Mouse (Mus musculus): Measurements from ENCODE around the gene Zfp341. TPM values are rescaled to one million over a fixed set of nuclear protein-coding genes. Genes with fewer than 3 reads are reported as not detected.

Zfp341 gene
- polyA plus RNA-seq, 1 experiment: 6.1 TPM

- H3K27me3 ChIP-seq (ENCODE audit: control insufficient read depth, insufficient read depth, low read length): no peaks in the 10 kb centered on the region
- H3K27ac ChIP-seq (ENCODE audit: insufficient read depth, low read length): no peak overlapping the region
- no peaks in the 10 kb centered on the region for H3K4me1 ChIP-seq (ENCODE audit: control insufficient read depth, insufficient read depth, insufficient read length)
- DNase-seq (ENCODE audit: low read depth in 1 of 2, low spot score in 2 of 2): no peak
- TF ChIP-seq POLR2A (IDR thresholded peaks at IDR 0.05; ENCODE audit: low read depth, low read length) (no peak), CTCF (IDR thresholded peaks at IDR 0.05; ENCODE audit: extremely low read depth, insufficient read depth, insufficient read length, insufficient replicate concordance) (no peak)
- WGBS: 92% methylated on average over 5 of the region's 5 CpGs
- peaks cover 39% of the 10 kb centered on the region for H3K36me3 ChIP-seq (ENCODE audit: control insufficient read depth, insufficient read depth, low read length)
- no peak overlapping the region for H3K4me3 ChIP-seq (ENCODE audit: extremely low read depth, insufficient read depth, insufficient read length)
Observed at GRCm38 (mm10) chr2:154690959-154691358, 77.9 kb downstream of the Zfp341 start.

- peaks cover 8% of the 10 kb centered on the region; the same call in 1 of the 2 replicates for H3K4me1 ChIP-seq (ENCODE audit: control insufficient read depth, insufficient read depth, insufficient read length)
- no peaks in the 10 kb centered on the region for H3K27me3 ChIP-seq (ENCODE audit: control insufficient read depth, insufficient read depth, low read length)
- DNase-seq (ENCODE audit: low read depth in 1 of 2, low spot score in 2 of 2): no peak
- peaks cover 39% of the 10 kb centered on the region for H3K36me3 ChIP-seq (ENCODE audit: control insufficient read depth, insufficient read depth, low read length)
- TF ChIP-seq CTCF (IDR thresholded peaks at IDR 0.05; ENCODE audit: extremely low read depth, insufficient read depth, insufficient read length, insufficient replicate concordance) (no peak), POLR2A (IDR thresholded peaks at IDR 0.05; ENCODE audit: low read depth, low read length) (no peak)
- WGBS: 88% methylated on average over 10 of the region's 11 CpGs
- no peak overlapping the region for H3K27ac ChIP-seq (ENCODE audit: insufficient read depth, low read length)
- no peak overlapping the region for H3K4me3 ChIP-seq (ENCODE audit: extremely low read depth, insufficient read depth, insufficient read length)
Observed at GRCm38 (mm10) chr2:154693186-154693940, 80.3 kb downstream of the Zfp341 start.

GRCm38 (mm10) chr2:154693941-154694256, 80.8 kb downstream of the Zfp341 start:
- Histone ChIP-seq H3K4me1 (ENCODE audit: control insufficient read depth, insufficient read depth, insufficient read length) (peaks cover 8% of the 10 kb centered on the region; the same call in 1 of the 2 replicates), H3K27ac (ENCODE audit: insufficient read depth, low read length) (no peak overlapping the region), H3K4me3 (ENCODE audit: extremely low read depth, insufficient read depth, insufficient read length) (no peak overlapping the region), H3K27me3 (ENCODE audit: control insufficient read depth, insufficient read depth, low read length) (no peaks in the 10 kb centered on the region), H3K36me3 (ENCODE audit: control insufficient read depth, insufficient read depth, low read length) (peaks cover 39% of the 10 kb centered on the region)
- DNase-seq (ENCODE audit: low read depth in 1 of 2, low spot score in 2 of 2): no peak
- TF ChIP-seq POLR2A (IDR thresholded peaks at IDR 0.05; ENCODE audit: low read depth, low read length) (no peak), CTCF (IDR thresholded peaks at IDR 0.05; ENCODE audit: extremely low read depth, insufficient read depth, insufficient read length, insufficient replicate concordance) (no peak)
- 92% methylated on average over 12 of the region's 12 CpGs for WGBS

GRCm38 (mm10) chr2:154695690-154696089, 82.6 kb downstream of the Zfp341 start:
- Histone ChIP-seq H3K27ac (ENCODE audit: insufficient read depth, low read length) (peak overlapping the region; percentile 51; the same call in 1 of the 2 replicates), H3K27me3 (ENCODE audit: control insufficient read depth, insufficient read depth, low read length) (no peaks in the 10 kb centered on the region), H3K4me3 (ENCODE audit: extremely low read depth, insufficient read depth, insufficient read length) (no peak overlapping the region), H3K4me1 (ENCODE audit: control insufficient read depth, insufficient read depth, insufficient read length) (peaks cover 8% of the 10 kb centered on the region; the same call in 1 of the 2 replicates), H3K36me3 (ENCODE audit: control insufficient read depth, insufficient read depth, low read length) (peaks cover 32% of the 10 kb centered on the region)
- 73% methylated on average over 8 of the region's 8 CpGs for WGBS
- no peak for TF ChIP-seq CTCF (IDR thresholded peaks at IDR 0.05; ENCODE audit: extremely low read depth, insufficient read depth, insufficient read length, insufficient replicate concordance)
- TF ChIP-seq POLR2A (IDR thresholded peaks at IDR 0.05; ENCODE audit: low read depth, low read length): no peak
- DNase-seq (ENCODE audit: low read depth in 1 of 2, low spot score in 2 of 2): no peak

Other genes starting within 250 kb of the Zfp341 start
- 6.9 and 8.3 TPM in 2 replicates for gene Cdk5rap1, start 240.3 kb upstream of the Zfp341 start, polyA plus RNA-seq (2012; rRNA removed)
- gene Snta1, start 205.2 kb upstream of the Zfp341 start, polyA plus RNA-seq (2012; rRNA removed): 11.0 and 12.1 TPM in 2 replicates
- 5.1 and 7.8 TPM in 2 replicates for gene Cbfa2t2, start 176.8 kb upstream of the Zfp341 start, polyA plus RNA-seq (2012; rRNA removed)
- gene 1700003F12Rik, start 66.2 kb upstream of the Zfp341 start, polyA plus RNA-seq (2012; rRNA removed): 2.9 and 3.3 TPM in 2 replicates
- 0.09 and 0.12 TPM in 2 replicates for gene Actl10, start 61.5 kb upstream of the Zfp341 start, polyA plus RNA-seq (2012; rRNA removed)
- gene Necab3, start 54.4 kb upstream of the Zfp341 start, polyA plus RNA-seq (2012; rRNA removed): 0.63 and 1.1 TPM in 2 replicates
- 11.0 and 21.5 TPM in 2 replicates for gene E2f1, start 43.4 kb upstream of the Zfp341 start, polyA plus RNA-seq (2012; rRNA removed)
- 14.6 and 20.3 TPM in 2 replicates for gene Pxmp4, start 9.6 kb upstream of the Zfp341 start, polyA plus RNA-seq (2012; rRNA removed)
- gene 4930519P11Rik, start 140 bp downstream of the Zfp341 start, polyA plus RNA-seq (2012; rRNA removed): 0.80 and 1.4 TPM in 2 replicates
- gene Chmp4b, start 38.4 kb downstream of the Zfp341 start, polyA plus RNA-seq (2012; rRNA removed): 52.8 and 63.3 TPM in 2 replicates
- gene Gm14214, start 156.7 kb downstream of the Zfp341 start, polyA plus RNA-seq (2012; rRNA removed): not detected in 2 replicates
- gene Raly, start 177.8 kb downstream of the Zfp341 start, polyA plus RNA-seq (2012; rRNA removed): 153 and 204 TPM in 2 replicates
- 0.47 TPM in 1 of 2 replicates, not detected in the other for gene a, start 178.1 kb downstream of the Zfp341 start, polyA plus RNA-seq (2012; rRNA removed)